Mouse (Mus musculus) lung, postnatal 0 days (tissue): Measurements from ENCODE around the gene Serpina9. TPM values are rescaled to one million over a fixed set of nuclear protein-coding genes. Genes with fewer than 3 reads are reported as not detected.
A peak's percentile ranks its signal among the peaks of the same experiment; 100 is the strongest.

ENCODE experiments used
- ATAC-seq: fragments of 200-750 bp; cut with Nextera tagmentation; 2 replicates; pipeline ENCODE4 v1.8.0; 2017; ENCODE audit warnings: moderate library complexity
- DNase-seq: peaks from one replicate; pipeline ENCODE4 v3.0.0-alpha.2; 2016; ENCODE audit warnings: low spot score
- H3K27ac ChIP-seq: fragments of 300-500 bp; sonication (generic); 2 replicates; pipeline ENCODE4 v1.5.1; 2014; ENCODE audit warnings: antibody characterized with exemption, mild to moderate bottlenecking, low read length, mixed read lengths
- H3K27me3 ChIP-seq: fragments of 300-500 bp; sonication (generic); replicated peaks from 2 replicates; pipeline ENCODE4 v1.6.1; 2014; ENCODE audit warnings: low read length, mixed read lengths; ENCODE audit not compliant: insufficient read depth
- H3K36me3 ChIP-seq: fragments of 300-500 bp; sonication (generic); 2 replicates; pipeline ENCODE4 v1.6.1; 2014; ENCODE audit warnings: low read length, mixed read lengths; ENCODE audit not compliant: insufficient read depth
- H3K4me1 ChIP-seq: fragments of 300-500 bp; sonication (generic); 2 replicates; pipeline ENCODE4 v1.6.1; 2014; ENCODE audit warnings: antibody characterized with exemption, low read depth, low read length, mixed read lengths; ENCODE audit not compliant: insufficient read depth
- H3K4me2 ChIP-seq: fragments of 300-500 bp; sonication (generic); replicated peaks from 2 replicates; pipeline ENCODE4 v1.6.1; 2014; ENCODE audit warnings: low read depth, mild to moderate bottlenecking, low read length, moderate library complexity, mixed read lengths
- H3K4me3 ChIP-seq: fragments of 300-500 bp; sonication (generic); 2 replicates; pipeline ENCODE4 v1.5.1; 2014; ENCODE audit warnings: low read depth, low read length
- H3K9ac ChIP-seq: fragments of 300-500 bp; sonication (generic); replicated peaks from 2 replicates; pipeline ENCODE4 v1.6.1; 2014; ENCODE audit warnings: low read depth, mild to moderate bottlenecking
- H3K9me3 ChIP-seq: fragments of 300-500 bp; sonication (generic); 2 replicates; pipeline ENCODE4 v1.6.1; 2016; ENCODE audit warnings: low read length, mixed read lengths
- CTCF ChIP-seq: IDR thresholded peaks from 2 replicates; pipeline ENCODE4 v1.5.1; 2016; ENCODE audit warnings: antibody characterized with exemption, mild to moderate bottlenecking
- EP300 ChIP-seq: IDR thresholded peaks from 2 replicates; pipeline ENCODE4 v1.6.1; 2016; ENCODE audit warnings: antibody characterized with exemption, mild to moderate bottlenecking, control low read depth
- WGBS: fragments of 180-500 bp; shearing (Covaris S2); extraction: QIAGEN DNeasy Blood & Tissue Kit; methylation state at CpG from one replicate; pipeline ENCODE4 v1.1.7; 2014; 5-methylcytosine and 5-hydroxymethylcytosine counted together
- polyA plus RNA-seq: library from polyadenylated mRNA; unstranded; fragments of >200 nt; fragmentation: Nextera tagmentation; extraction: Ambion mirVana; gene quantifications from 2 replicates; pipeline ENCODE4 v1.2.1, GENCODE M21; 2015

Serpina9 gene
- polyA plus RNA-seq, 1 experiment from 2014 or later = 0.32 TPM

GRCm38 (mm10) chr12:103984935-103985334 is 28.6 kb downstream of the Serpina9 start:
- DNase-seq = peak; percentile 42
- no peak overlapping the region for H3K4me3 ChIP-seq
- no peaks in the 10 kb centered on the region for H3K36me3 ChIP-seq
- H3K4me2 ChIP-seq = no peak overlapping the region
- no peak for ATAC-seq
- H3K27ac ChIP-seq = no peak overlapping the region
- no peaks in the 10 kb centered on the region for H3K27me3 ChIP-seq
- WGBS = 51% methylated on average over 4 of the region's 4 CpGs
- no peak overlapping the region for H3K9ac ChIP-seq
- TF ChIP-seq EP300 (no peak), CTCF (peak; percentile 72)
- H3K9me3 ChIP-seq = no peaks in the 10 kb centered on the region
- no peaks in the 10 kb centered on the region for H3K4me1 ChIP-seq

GRCm38 (mm10) chr12:103981646-103982360 is 31.8 kb downstream of the Serpina9 start:
- H3K27ac ChIP-seq = no peak overlapping the region
- no peak overlapping the region for H3K4me2 ChIP-seq
- ATAC-seq = no peak
- H3K27me3 ChIP-seq = no peaks in the 10 kb centered on the region
- no peak overlapping the region for H3K4me3 ChIP-seq
- TF ChIP-seq EP300 = no peak
- no peak for TF ChIP-seq CTCF
- no peaks in the 10 kb centered on the region for H3K4me1 ChIP-seq
- H3K9ac ChIP-seq = no peak overlapping the region
- no peak for DNase-seq
- H3K36me3 ChIP-seq = no peaks in the 10 kb centered on the region
- WGBS = 36% methylated on average over 7 of the region's 7 CpGs
- H3K9me3 ChIP-seq = no peaks in the 10 kb centered on the region

GRCm38 (mm10) chr12:103978294-103978693 is 35.3 kb downstream of the Serpina9 start:
- Histone ChIP-seq H3K4me1 (no peaks in the 10 kb centered on the region), H3K27me3 (no peaks in the 10 kb centered on the region), H3K4me2 (no peak overlapping the region), H3K9me3 (no peaks in the 10 kb centered on the region), H3K36me3 (no peaks in the 10 kb centered on the region), H3K9ac (no peak overlapping the region), H3K4me3 (no peak overlapping the region), H3K27ac (no peak overlapping the region)
- DNase-seq (no peak), ATAC-seq (no peak)
- TF ChIP-seq EP300 = no peak
- TF ChIP-seq CTCF = no peak
- 75% methylated on average over 10 of the region's 10 CpGs for WGBS

GRCm38 (mm10) chr12:103977846-103978245 is 35.7 kb downstream of the Serpina9 start:
- TF ChIP-seq CTCF = peak; percentile 71
- no peak for TF ChIP-seq EP300

GRCm38 (mm10) chr12:103977060-103977459 is 36.5 kb downstream of the Serpina9 start:
- Histone ChIP-seq H3K4me2 (no peak overlapping the region), H3K27ac (no peak overlapping the region), H3K4me1 (no peaks in the 10 kb centered on the region), H3K27me3 (no peaks in the 10 kb centered on the region), H3K4me3 (no peak overlapping the region), H3K36me3 (no peaks in the 10 kb centered on the region), H3K9me3 (no peaks in the 10 kb centered on the region), H3K9ac (no peak overlapping the region)
- ATAC-seq (no peak), DNase-seq (no peak)
- 59% methylated on average over 3 of the region's 3 CpGs for WGBS
- TF ChIP-seq CTCF = no peak
- TF ChIP-seq EP300 = no peak

More at GRCm38 (mm10) chr12:103977846-103978245, 35.7 kb downstream of the Serpina9 start:
- ATAC-seq (no peak), DNase-seq (peak; percentile 37)
- H3K27me3 ChIP-seq = no peaks in the 10 kb centered on the region
- H3K9ac ChIP-seq = no peak overlapping the region
- H3K9me3 ChIP-seq = no peaks in the 10 kb centered on the region
- H3K36me3 ChIP-seq = no peaks in the 10 kb centered on the region
- no peak overlapping the region for H3K4me2 ChIP-seq
- H3K27ac ChIP-seq = no peak overlapping the region
- no peak overlapping the region for H3K4me3 ChIP-seq
- WGBS = 31% methylated on average over 5 of the region's 5 CpGs
- no peaks in the 10 kb centered on the region for H3K4me1 ChIP-seq

- Histone ChIP-seq H3K9ac (no peak overlapping the region), H3K4me1 (no peaks in the 10 kb centered on the region), H3K4me2 (no peak overlapping the region), H3K27me3 (no peaks in the 10 kb centered on the region), H3K4me3 (no peak overlapping the region), H3K9me3 (no peaks in the 10 kb centered on the region), H3K36me3 (no peaks in the 10 kb centered on the region), H3K27ac (no peak overlapping the region)
- 87% methylated on average over 4 of the region's 4 CpGs for WGBS
- no peak for ATAC-seq
- no peak for DNase-seq
- no peak for TF ChIP-seq CTCF
- TF ChIP-seq EP300 = no peak
Observed at GRCm38 (mm10) chr12:103971080-103971479, 42.5 kb downstream of the Serpina9 start.
